Mouse (Mus musculus): Measurements from ENCODE around the gene Gpr83.

DNA sequence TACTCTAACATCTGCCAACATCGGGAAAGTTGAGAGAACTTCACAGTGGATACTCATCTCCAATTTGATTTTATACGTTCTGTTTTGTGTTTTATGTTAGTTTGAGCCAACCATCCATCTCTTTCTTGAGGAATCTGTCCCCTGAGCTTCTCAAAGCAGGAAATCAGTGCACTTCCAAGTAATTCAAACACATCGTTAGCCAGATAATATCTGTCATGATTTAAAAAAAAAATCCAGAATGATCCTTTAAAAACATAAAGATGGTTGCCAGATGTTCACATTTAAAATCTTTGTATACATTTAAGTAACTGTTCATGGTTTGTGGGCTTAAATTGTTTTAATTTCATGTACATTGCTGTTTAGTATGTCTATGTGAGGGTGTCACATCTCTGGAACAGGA lies 45.9 kb downstream of the Gpr83 start:
- TF ChIP-seq GATA1 (IDR thresholded peaks at IDR 0.05; ENCODE audit: borderline replicate concordance, low read length) (no peak), FLI1 (IDR thresholded peaks at IDR 0.05; ENCODE audit: low read length) (no peak)
